Mouse (Mus musculus) forebrain, embryonic 15.5 days (tissue): ENCODE measurements around the gene Rnf19b. TPM values are rescaled to one million over a fixed set of nuclear protein-coding genes. Genes with fewer than 3 reads are reported as not detected.

ENCODE experiments used
- ATAC-seq: fragments of 200-750 bp; cut with Nextera tagmentation; replicated peaks from 2 replicates; pipeline ENCODE4 v1.8.0; 2017; ENCODE audit warnings: mild to moderate bottlenecking, moderate TSS enrichment, moderate library complexity
- H3K27ac ChIP-seq: fragments of 300-500 bp; sonication (generic); replicated peaks from 2 replicates; pipeline ENCODE4 v1.5.1; 2015; ENCODE audit warnings: mild to moderate bottlenecking, inconsistent platforms
- H3K27me3 ChIP-seq: fragments of 300-500 bp; sonication (generic); 2 replicates; pipeline ENCODE4 v1.6.1; 2015; ENCODE audit warnings: inconsistent platforms
- H3K36me3 ChIP-seq: fragments of 300-500 bp; sonication (generic); 2 replicates; pipeline ENCODE4 v1.6.1; 2015; ENCODE audit warnings: mild to moderate bottlenecking, inconsistent platforms
- H3K4me1 ChIP-seq: fragments of 300-500 bp; sonication (generic); 2 replicates; pipeline ENCODE4 v1.6.1; 2015; ENCODE audit warnings: inconsistent platforms
- H3K4me2 ChIP-seq: fragments of 300-500 bp; sonication (generic); replicated peaks from 2 replicates; pipeline ENCODE4 v1.6.1; 2015; ENCODE audit warnings: mild to moderate bottlenecking, inconsistent platforms
- H3K4me3 ChIP-seq: fragments of 300-500 bp; sonication (generic); 2 replicates; pipeline ENCODE4 v1.5.1; 2015; ENCODE audit warnings: mild to moderate bottlenecking, inconsistent platforms
- H3K9ac ChIP-seq: fragments of 300-500 bp; sonication (generic); replicated peaks from 2 replicates; pipeline ENCODE4 v1.6.1; 2015; ENCODE audit warnings: mild to moderate bottlenecking, inconsistent platforms
- H3K9me3 ChIP-seq: fragments of 300-500 bp; sonication (generic); 2 replicates; pipeline ENCODE4 v1.6.1; 2016; ENCODE audit warnings: inconsistent platforms
- WGBS: fragments of 180-500 bp; shearing (Covaris S2); methylation state at CpG from one replicate; pipeline ENCODE4 v1.1.7; 2015; ENCODE audit warnings: mixed read lengths; 5-methylcytosine and 5-hydroxymethylcytosine counted together
- polyA plus RNA-seq: library from polyadenylated mRNA; unstranded; fragments of >200 nt; fragmentation: Nextera tagmentation; extraction: Ambion mirVana; gene quantifications from 2 replicates; pipeline ENCODE4 v1.2.1, GENCODE M21; 2015

Rnf19b gene
- 23.0 and 23.2 TPM in 2 replicates for polyA plus RNA-seq

GRCm38 (mm10) chr4:129058207-129059092, at the start of gene Rnf19b:
Gene Rnf19b (plus strand): TSS chr4:129058271.
- H3K27ac ChIP-seq: peak within 1 kb of the TSS; percentile 95
- H3K9ac ChIP-seq: peak within 1 kb of the TSS; percentile 87
- H3K9me3 ChIP-seq: no peaks in the 10 kb centered on the region
- peak; percentile 66 for ATAC-seq
- peak within 1 kb of the TSS; percentile 89 for H3K4me3 ChIP-seq
- under 1% methylated on average over 106 of the region's 107 CpGs for WGBS
- no peaks in the 10 kb centered on the region for H3K27me3 ChIP-seq
- peaks cover 22% of the 10 kb centered on the region for H3K4me1 ChIP-seq
- peak within 1 kb of the TSS; percentile 96 for H3K4me2 ChIP-seq
- no peaks in the 10 kb centered on the region for H3K36me3 ChIP-seq

DNA sequence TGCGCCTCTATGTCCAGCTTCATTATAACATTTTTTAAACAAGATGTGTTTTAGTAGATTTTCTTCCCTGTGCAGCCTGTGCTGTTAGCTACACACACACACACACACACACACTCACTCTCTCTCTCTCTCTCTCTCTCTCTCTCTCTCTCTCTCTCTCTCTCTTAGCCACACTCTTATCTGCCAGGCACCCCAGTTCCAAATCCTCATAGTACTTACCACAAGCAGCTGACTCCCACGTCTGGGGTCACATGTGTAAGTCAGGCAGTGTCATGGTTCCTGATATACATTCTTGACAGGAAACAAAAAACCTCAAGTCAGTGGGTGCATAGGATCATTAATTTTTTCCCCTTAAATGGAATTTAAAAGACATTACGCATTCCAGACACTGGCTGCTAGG, 49.4 kb upstream of the Rnf19b start:
- Histone ChIP-seq H3K27ac (no peak overlapping the region), H3K9me3 (no peaks in the 10 kb centered on the region), H3K4me2 (no peak overlapping the region), H3K4me3 (no peak overlapping the region), H3K27me3 (no peaks in the 10 kb centered on the region), H3K36me3 (peaks cover 47% of the 10 kb centered on the region), H3K4me1 (no peaks in the 10 kb centered on the region), H3K9ac (no peak overlapping the region)
- no peak for ATAC-seq
- 87% methylated on average over 3 of the region's 3 CpGs for WGBS

- WGBS: 83% methylated on average over 5 of the region's 5 CpGs
- Histone ChIP-seq H3K4me3 (no peak overlapping the region), H3K27me3 (no peaks in the 10 kb centered on the region), H3K36me3 (peaks cover 42% of the 10 kb centered on the region), H3K9ac (no peak overlapping the region), H3K27ac (no peak overlapping the region), H3K9me3 (no peaks in the 10 kb centered on the region), H3K4me1 (no peaks in the 10 kb centered on the region), H3K4me2 (no peak overlapping the region)
- ATAC-seq: no peak
These were observed 48.5 kb upstream of the Rnf19b start for GRCm38 (mm10) chr4:129009521-129009920.

GRCm38 (mm10) chr4:129011604-129012121, 46.4 kb upstream of the Rnf19b start:
- Histone ChIP-seq H3K4me3 (no peak overlapping the region), H3K27ac (peak overlapping the region; percentile 28; the same call in 1 of the 2 replicates), H3K9ac (no peak overlapping the region), H3K9me3 (no peaks in the 10 kb centered on the region), H3K36me3 (peaks cover 36% of the 10 kb centered on the region), H3K27me3 (no peaks in the 10 kb centered on the region), H3K4me1 (no peaks in the 10 kb centered on the region), H3K4me2 (no peak overlapping the region)
- ATAC-seq: no peak
- 32% methylated on average over 15 of the region's 15 CpGs for WGBS

DNA sequence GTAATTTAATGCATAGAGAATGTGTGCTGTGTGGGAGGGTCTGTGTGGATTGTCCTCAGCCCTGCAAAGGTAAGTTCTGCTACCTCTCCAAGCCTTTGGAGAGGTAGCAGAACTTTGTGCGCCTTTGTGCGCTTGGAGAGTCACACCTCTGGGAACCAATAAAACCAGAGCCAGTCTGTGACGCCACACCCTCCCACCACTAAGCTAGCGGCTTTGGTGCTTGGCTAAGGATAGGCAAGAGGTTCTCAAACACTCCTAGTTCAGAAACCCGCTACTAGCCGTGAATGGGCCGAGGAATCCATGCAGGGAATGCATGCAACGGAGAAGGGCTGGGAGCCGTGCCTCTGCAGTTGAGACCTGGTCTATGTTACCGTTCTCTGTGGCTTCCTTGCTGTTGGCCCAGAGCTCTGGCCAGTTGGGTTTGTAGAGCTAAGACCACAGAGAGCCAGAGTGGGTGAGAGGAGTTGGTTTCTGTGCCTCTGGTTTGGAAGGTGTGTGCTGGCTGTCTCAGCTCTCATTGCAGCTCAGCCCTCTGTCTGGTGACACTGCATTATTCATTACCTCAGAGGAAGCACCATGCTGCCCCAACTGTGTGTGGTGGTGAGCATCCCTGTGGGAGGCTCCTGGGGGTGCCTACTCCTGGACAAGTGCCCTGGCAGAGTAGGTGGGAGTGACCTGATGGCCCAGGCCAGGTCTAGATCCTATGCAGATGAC, 44.8 kb upstream of the Rnf19b start:
- 72% methylated on average over 10 of the region's 10 CpGs for WGBS
- H3K27me3 ChIP-seq: no peaks in the 10 kb centered on the region
- no peak for ATAC-seq
- H3K4me3 ChIP-seq: no peak overlapping the region
- H3K4me2 ChIP-seq: no peak overlapping the region
- H3K27ac ChIP-seq: no peak overlapping the region
- H3K36me3 ChIP-seq: peaks cover 21% of the 10 kb centered on the region
- no peak overlapping the region for H3K9ac ChIP-seq
- no peaks in the 10 kb centered on the region for H3K4me1 ChIP-seq
- H3K9me3 ChIP-seq: no peaks in the 10 kb centered on the region

DNA sequence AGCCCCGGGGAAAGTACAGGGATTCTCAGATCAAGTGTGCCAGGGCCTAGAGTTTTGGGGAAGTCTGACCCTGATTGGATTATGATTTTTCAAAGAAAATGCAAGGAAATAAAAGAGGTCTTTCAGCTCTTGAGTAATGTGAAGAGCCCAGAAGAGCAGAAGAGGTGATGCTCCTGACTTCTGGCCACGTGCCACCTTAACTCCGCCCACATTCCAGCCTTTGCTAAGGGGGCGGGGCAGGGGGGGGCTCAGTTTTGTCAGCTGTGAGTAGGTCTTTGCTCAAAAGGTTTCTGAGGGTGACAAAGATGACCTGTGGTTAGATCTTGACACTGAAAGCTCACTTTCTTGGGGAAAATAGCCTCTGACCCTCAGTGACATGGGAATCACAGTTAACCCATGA, 41.7 kb upstream of the Rnf19b start:
- ATAC-seq: no peak
- H3K4me3 ChIP-seq: no peak overlapping the region
- 36% methylated on average over 4 of the region's 4 CpGs for WGBS

GRCm38 (mm10) chr4:129017150-129017549, 40.9 kb upstream of the Rnf19b start:
- WGBS: 91% methylated on average over 10 of the region's 10 CpGs
- H3K27ac ChIP-seq: no peak overlapping the region
- H3K27me3 ChIP-seq: no peaks in the 10 kb centered on the region
- H3K9me3 ChIP-seq: no peaks in the 10 kb centered on the region
- peaks cover 13% of the 10 kb centered on the region for H3K4me1 ChIP-seq
- no peaks in the 10 kb centered on the region for H3K36me3 ChIP-seq
- H3K4me3 ChIP-seq: no peak overlapping the region
- no peak overlapping the region for H3K4me2 ChIP-seq
- H3K9ac ChIP-seq: no peak overlapping the region
- ATAC-seq: no peak

More for the DNA sequence above, 41.7 kb upstream of the Rnf19b start:
- Histone ChIP-seq H3K36me3 (no peaks in the 10 kb centered on the region), H3K9me3 (no peaks in the 10 kb centered on the region), H3K27ac (no peak overlapping the region), H3K9ac (no peak overlapping the region), H3K27me3 (no peaks in the 10 kb centered on the region), H3K4me2 (no peak overlapping the region), H3K4me1 (peaks cover 13% of the 10 kb centered on the region)

- Histone ChIP-seq H3K4me3 (no peak overlapping the region), H3K27me3 (no peaks in the 10 kb centered on the region), H3K9ac (no peak overlapping the region), H3K4me1 (peaks cover 13% of the 10 kb centered on the region), H3K9me3 (no peaks in the 10 kb centered on the region), H3K27ac (no peak overlapping the region), H3K4me2 (no peak overlapping the region), H3K36me3 (no peaks in the 10 kb centered on the region)
- 90% methylated on average over 9 of the region's 9 CpGs for WGBS
- no peak for ATAC-seq
These were observed 39.2 kb upstream of the Rnf19b start for GRCm38 (mm10) chr4:129018788-129019435.

GRCm38 (mm10) chr4:129019788-129020187, 38.3 kb upstream of the Rnf19b start:
- Histone ChIP-seq H3K4me3 (no peak overlapping the region), H3K4me2 (no peak overlapping the region), H3K27ac (0 out of 2 replicates have a peak overlapping the region, but pooled peaks have one; percentile 29), H3K9ac (no peak overlapping the region), H3K36me3 (no peaks in the 10 kb centered on the region), H3K27me3 (no peaks in the 10 kb centered on the region), H3K4me1 (peaks cover 15% of the 10 kb centered on the region), H3K9me3 (no peaks in the 10 kb centered on the region)
- WGBS: 72% methylated on average over 9 of the region's 9 CpGs
- ATAC-seq: no peak

DNA sequence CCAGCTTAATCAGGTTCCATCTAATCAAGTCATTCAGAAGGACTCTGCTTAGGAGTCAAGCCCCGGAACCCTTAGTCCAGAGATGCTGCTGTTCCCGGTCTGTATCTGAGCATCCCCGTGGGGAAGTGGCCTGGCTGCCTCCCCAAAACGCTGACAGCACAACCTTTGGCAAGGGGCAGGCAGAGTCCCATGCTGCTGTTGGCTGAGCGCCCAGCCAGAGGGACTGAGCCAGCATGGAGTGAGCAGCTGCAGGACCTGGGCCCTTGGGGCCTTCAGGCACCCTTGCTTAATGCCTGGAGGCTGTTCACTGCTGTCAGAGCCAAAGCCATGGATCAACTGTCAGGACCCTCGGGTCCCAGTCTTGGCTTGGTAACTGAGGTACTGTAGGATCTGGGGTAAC, 37.6 kb upstream of the Rnf19b start:
- H3K9ac ChIP-seq: no peak overlapping the region
- H3K4me1 ChIP-seq: peaks cover 16% of the 10 kb centered on the region
- 0 out of 2 replicates have a peak, but pooled peaks have one; percentile 41 for ATAC-seq
- no peak overlapping the region for H3K4me3 ChIP-seq
- H3K27me3 ChIP-seq: no peaks in the 10 kb centered on the region
- WGBS: 41% methylated on average over 6 of the region's 6 CpGs
- H3K4me2 ChIP-seq: no peak overlapping the region
- H3K36me3 ChIP-seq: no peaks in the 10 kb centered on the region
- no peaks in the 10 kb centered on the region for H3K9me3 ChIP-seq
- no peak overlapping the region for H3K27ac ChIP-seq

DNA sequence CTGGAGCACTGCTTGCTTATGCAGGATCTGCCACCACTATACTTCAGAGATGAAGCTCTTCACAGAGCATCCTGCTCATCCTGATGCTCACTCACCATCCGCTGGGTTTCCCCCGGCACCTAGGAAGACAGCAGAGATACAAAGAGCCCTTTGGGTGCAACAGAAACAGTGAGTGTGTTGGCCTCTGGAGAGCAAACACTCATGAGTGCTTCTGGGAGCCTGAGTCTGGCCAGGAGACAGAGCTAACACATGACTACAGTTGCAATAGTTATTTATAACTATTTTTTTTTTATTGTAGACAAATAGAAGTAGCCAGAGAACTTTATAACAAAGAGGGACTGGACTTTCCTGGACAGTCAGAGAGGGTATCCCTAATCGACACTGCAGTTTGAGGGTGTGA, 36.6 kb upstream of the Rnf19b start:
- Histone ChIP-seq H3K4me3 (no peak overlapping the region), H3K9me3 (no peaks in the 10 kb centered on the region), H3K4me2 (no peak overlapping the region), H3K4me1 (peaks cover 16% of the 10 kb centered on the region), H3K36me3 (no peaks in the 10 kb centered on the region), H3K9ac (no peak overlapping the region), H3K27ac (no peak overlapping the region), H3K27me3 (no peaks in the 10 kb centered on the region)
- ATAC-seq: no peak
- 88% methylated on average over 3 of the region's 3 CpGs for WGBS

DNA sequence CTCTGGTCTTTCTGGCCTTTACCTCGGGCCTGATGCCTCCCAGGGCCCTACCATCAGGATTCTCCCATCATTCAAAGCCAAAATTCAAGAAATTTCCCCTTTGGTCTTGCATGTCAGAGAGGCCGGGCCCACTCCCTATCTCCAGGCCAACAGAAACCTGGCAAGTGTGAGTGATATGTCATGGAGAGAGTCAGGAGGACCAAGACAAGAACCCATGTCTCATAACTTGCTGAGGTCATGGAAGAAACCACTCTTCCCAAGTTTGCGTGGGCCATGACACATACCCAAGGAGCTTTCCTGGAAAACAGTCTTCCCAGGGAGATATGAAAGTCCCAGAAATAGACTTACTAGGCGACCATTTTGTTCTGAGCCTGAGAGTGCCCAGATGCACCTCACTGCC, 36.2 kb upstream of the Rnf19b start:
- Histone ChIP-seq H3K27me3 (no peaks in the 10 kb centered on the region), H3K36me3 (no peaks in the 10 kb centered on the region), H3K4me1 (peaks cover 16% of the 10 kb centered on the region), H3K27ac (no peak overlapping the region), H3K4me2 (no peak overlapping the region), H3K9me3 (no peaks in the 10 kb centered on the region), H3K4me3 (no peak overlapping the region), H3K9ac (no peak overlapping the region)
- no peak for ATAC-seq
- 82% methylated on average over 4 of the region's 4 CpGs for WGBS
